Mouse (Mus musculus): ENCODE measurements around the gene Pars2. TPM values are rescaled to one million over a fixed set of nuclear protein-coding genes. Genes with fewer than 3 reads are reported as not detected.
A peak's percentile ranks its signal among the peaks of the same experiment; 100 is the strongest.

Pars2 gene
- total RNA-seq, 2 experiments from 2014 or later = 4.2 to 5.6 TPM

GRCm38 (mm10) chr4:106633281-106634085 lies 17.4 kb upstream of the Pars2 start:
- DNase-seq (ENCODE audit: low spot score) = no peak
- intact Hi-C loops (cut with DNase I) = loop anchor here (5.0 kb wide), 2 partner anchors 39 to 529 kb away; no protein-coding TSS in a partner anchor

- intact Hi-C loops (cut with DNase I) = loop anchor here (5.0 kb wide), 2 partner anchors 38 to 528 kb away; no protein-coding TSS in a partner anchor
These were observed 16.8 kb upstream of the Pars2 start for GRCm38 (mm10) chr4:106634086-106634479.

DNA sequence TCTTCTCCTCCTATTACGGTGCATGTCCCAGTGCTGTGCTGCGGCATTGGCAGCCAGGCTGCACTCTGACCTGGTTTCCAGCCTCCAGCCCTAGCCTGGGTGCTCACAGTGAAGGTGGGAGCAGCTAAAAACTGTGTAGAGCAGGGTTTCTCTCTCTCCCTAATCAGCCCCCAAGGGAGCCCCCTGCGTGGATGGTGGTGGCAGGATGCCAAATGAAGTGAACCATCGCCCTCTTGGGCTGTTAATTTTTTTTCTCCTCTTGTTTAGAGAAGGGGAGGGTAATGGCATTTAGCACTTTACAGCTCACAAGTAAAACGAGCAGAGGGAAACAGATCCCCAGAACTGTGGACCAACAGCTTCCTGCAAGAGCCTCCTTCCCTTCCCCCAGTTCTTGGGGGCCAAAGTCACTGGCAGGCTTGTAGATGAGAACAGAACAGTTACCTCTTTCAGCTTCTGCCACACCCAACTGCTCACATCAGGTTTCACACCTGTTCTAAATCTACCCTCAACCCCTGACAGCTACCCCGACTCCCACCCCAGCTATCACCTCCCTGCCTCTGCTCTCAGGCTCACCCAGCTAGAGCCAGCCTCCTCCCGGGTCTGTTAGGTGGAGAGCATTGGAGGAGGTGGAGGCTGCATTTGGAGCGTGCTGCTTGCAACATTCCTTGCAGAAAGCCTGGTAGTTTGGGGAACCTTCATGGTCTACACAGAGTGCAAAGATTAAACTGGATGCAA lies 7.2 kb upstream of the Pars2 start:
- no peak for DNase-seq (ENCODE audit: low spot score)
- intact Hi-C loops (cut with DNase I) = no loop called here

More at GRCm38 (mm10) chr4:106634086-106634479, 16.8 kb upstream of the Pars2 start:
- DNase-seq (ENCODE audit: low spot score) = no peak

DNA sequence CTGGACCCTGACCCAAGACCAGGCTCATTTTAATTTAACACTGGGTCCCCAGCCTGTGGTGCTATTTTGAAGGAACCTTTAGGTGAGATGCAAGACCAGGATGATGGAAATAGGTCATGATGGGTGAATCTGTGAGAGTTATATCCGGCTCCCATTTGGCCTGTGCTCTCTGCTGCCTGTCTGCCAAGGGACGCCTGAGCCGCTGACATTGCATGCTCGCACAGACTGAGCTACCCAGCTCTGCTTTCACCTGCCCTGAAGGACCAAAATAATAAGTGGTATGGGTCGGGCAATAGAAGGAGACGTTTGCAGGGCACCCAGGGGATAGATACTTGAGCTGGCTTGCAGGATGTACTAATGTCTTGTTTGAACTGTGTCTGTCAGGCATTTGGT lies 6.7 kb upstream of the Pars2 start:
- no peak for DNase-seq (ENCODE audit: low spot score)
- intact Hi-C loops (cut with DNase I) = no loop called here

DNA sequence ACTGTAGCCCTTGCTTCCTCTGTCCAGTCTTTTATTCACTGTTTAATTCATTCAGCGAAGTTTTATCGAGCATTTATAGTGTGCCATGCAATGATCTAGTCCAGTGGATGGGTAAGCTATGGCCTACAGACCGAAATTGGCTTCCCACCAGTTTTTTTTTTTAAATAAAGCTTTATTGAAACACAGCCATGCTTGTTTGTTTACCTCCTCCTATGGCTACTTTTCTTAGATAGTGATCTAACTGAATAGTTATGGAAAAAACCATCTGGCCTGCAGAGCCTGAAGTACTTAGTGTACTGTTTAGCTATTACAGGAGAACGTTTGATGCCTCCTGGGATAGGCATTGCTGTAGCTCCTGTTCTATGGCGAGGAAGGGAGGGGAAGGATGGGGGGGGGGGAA lies 5.1 kb upstream of the Pars2 start:
- intact Hi-C loops (cut with DNase I) = no loop called here
- DNase-seq (ENCODE audit: low spot score) = no peak

DNA sequence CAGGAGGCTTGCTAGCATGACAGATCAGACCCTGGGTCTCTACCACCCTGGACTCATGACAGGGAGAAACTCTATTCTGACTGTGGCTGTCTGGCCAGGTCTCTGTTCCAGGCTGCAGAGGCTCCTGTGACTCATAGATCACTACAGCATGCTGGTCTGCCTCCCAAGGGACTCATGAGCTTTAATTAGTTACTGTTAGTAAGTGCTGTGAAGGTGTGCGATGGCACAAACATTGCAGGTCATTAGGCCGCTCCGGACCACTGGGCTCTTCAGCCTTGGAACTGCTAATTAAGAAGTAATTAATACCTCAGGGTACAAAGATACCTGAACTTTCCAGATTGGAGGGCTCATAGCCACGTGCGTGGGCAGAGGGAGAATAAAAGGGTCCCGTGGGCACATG lies 3.7 kb upstream of the Pars2 start:
- intact Hi-C loops (cut with DNase I) = no loop called here
- no peak for DNase-seq (ENCODE audit: low spot score)

DNA sequence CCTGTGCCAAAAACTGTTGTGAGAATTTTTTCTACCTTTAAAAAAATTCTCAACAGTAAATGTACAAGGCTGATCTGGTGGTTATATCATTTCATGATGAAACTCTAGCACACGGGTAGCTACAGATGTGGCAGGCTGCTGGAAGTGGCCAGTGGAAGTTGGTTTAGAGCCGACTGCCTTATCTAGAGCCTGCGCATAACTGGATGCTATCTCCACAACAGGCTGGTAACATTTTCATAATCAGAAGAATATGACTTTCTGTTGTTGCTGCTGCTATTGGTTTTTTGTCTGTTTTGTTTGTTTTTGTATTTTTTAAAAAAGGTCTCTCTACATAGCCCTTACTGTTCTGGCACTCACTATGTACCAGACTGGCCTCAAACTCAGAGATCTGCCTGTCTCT lies 1.7 kb downstream of the Pars2 start:
- intact Hi-C loops (cut with DNase I) = no loop called here
- DNase-seq (ENCODE audit: low spot score) = no peak

DNA sequence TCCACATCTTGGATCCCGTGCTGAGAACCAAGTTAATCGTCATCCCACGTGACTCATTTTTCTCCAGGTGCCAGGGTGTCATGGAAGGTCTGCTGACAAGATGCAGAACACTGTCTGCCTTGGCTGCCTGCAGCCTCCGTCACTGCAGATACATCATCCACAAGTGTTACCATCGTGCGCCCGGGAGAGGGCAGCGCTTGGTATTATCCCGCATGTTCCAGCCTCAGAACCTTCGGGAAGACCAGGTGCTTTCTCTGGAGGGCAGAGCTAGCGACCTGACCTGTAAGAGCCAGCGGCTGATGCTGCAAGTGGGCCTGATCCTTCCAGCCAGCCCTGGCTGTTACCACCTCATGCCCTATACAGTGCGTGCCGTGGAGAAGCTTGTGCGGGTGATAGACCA lies 2.2 kb downstream of the Pars2 start:
- no peak for DNase-seq (ENCODE audit: low spot score)
- intact Hi-C loops (cut with DNase I) = no loop called here

DNA sequence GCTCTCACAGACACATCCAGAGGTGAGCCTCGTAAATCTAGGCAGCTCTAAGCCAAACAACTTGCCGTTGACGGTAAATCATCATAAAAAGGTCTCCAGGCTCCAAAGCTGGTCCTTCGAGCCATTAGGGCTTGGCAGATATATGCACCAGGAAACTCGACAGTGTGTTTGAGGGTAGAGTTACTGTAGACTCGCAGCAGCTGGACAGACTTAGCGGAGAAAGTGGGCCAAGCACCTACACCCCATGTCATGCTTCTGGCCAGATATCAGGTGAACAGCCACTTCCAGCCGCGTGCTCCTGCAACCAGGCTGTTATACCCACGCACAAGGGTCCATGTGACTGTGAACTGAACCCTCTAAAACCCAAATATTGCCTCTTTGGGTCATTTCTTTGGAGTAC lies 4.8 kb downstream of the Pars2 start:
- intact Hi-C loops (cut with DNase I) = no loop called here
- no peak for DNase-seq (ENCODE audit: low spot score)

DNA sequence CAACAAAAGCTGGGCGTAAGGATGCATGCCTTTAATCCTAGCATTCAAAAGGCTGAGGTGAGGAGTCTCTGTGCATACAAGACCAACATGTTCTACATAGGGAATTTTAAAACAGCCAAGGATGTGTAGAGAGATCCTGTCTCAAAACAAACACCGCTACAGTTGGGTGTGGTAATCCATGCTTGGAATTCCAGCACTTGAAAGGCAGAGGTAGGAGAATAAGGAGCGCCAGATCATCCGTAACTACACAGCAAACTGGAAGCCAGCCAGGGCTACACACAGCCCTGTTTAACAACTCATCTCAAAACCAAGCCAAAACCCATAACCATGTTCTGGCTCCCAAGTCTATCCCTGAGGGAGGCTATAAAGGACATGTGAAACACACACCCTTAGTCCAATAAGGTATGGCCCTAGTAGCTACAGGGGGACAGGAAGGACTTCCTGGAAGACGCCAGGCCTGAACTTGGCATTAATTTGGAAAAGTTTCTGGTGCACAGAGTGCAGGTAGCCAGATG lies 13.1 kb downstream of the Pars2 start:
- intact Hi-C loops (cut with DNase I) = no loop called here
- no peak for DNase-seq (ENCODE audit: low spot score)

GRCm38 (mm10) chr4:106664697-106665096 lies 13.8 kb downstream of the Pars2 start:
- no peak for DNase-seq (ENCODE audit: low spot score)
- intact Hi-C loops (cut with DNase I) = no loop called here

DNA sequence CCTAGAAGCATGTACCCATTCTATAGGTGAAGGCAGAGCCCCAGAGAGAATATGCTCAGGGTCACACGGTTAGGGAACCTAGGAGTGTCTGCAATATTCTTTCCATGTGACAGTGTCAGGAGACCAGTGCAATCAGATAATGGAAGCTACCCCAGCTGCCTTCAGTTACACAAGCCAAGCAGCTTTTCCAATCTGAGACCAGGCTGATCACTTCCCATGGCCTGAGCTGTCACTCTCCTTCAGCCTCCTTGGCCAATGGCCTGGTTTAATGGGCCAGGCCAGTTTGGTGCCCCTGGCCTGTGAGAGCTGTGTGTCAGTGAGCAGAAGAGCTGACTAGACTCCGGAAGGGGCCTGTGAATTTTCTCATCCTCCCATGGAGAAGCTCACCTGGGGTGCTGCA lies 14.4 kb downstream of the Pars2 start:
- intact Hi-C loops (cut with DNase I) = no loop called here
- no peak for DNase-seq (ENCODE audit: low spot score)

DNA sequence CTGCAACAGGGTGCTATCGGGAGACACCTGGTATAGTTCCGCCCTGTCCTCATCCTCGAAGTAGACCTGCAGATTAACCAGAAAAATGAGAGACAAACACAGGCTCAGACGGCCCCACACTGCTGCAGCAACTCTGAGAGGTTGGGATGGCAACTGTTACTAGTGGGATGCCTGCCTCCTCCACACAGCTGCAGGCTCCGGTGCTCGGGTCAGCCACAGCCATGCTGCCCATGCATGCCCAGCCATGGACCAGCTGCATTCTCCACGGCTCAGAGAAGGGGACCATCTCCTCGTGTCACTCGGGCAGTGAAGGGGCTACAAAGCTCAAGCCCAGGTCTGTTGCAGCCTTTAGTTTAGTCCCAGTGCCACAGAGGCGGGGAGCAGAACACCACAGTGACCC lies 14.8 kb downstream of the Pars2 start:
- no peak for DNase-seq (ENCODE audit: low spot score)
- intact Hi-C loops (cut with DNase I) = no loop called here

- intact Hi-C loops (cut with DNase I) = no loop called here
- DNase-seq (ENCODE audit: low spot score) = no peak
These were observed 15.7 kb downstream of the Pars2 start for GRCm38 (mm10) chr4:106666546-106666945.

DNA sequence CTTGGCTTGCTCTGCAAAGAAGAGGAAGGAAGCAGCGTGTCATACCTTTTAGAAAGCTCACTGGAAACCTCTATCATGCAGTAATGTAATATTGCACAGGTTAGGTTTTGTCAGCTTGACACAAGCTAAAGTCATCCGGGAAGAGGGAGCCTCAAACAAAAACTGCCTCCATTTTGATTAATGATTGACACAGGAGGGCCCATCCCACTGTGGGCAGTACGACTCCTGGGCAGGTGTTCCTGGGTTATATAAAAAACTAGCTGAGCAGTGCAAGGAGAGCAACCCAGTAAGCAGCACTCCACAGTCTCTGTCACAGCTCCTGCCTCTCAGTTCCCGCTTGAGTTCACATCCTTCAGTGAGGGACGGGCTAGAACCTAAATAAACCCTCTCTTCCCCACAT lies 25.9 kb downstream of the Pars2 start:
- intact Hi-C loops (cut with DNase I) = loop anchor here (10.0 kb wide), 1 partner anchor 498 kb away; the partner anchor contains the start of genes Tceanc2 and Tmem59
- DNase-seq (ENCODE audit: low spot score) = no peak

- peak; percentile 75 for DNase-seq (ENCODE audit: low spot score)
- intact Hi-C loops (cut with DNase I) = loop anchor here (2.0 to 10.0 kb wide), 2 partner anchors 30 to 496 kb away; partner anchors contain the start of genes Tceanc2 and Tmem59
These were observed 27.7 kb downstream of the Pars2 start, which contains the start of gene Ttc4 for GRCm38 (mm10) chr4:106678442-106679118. Ttc4 (minus strand) TSS chr4:106678944.

DNA sequence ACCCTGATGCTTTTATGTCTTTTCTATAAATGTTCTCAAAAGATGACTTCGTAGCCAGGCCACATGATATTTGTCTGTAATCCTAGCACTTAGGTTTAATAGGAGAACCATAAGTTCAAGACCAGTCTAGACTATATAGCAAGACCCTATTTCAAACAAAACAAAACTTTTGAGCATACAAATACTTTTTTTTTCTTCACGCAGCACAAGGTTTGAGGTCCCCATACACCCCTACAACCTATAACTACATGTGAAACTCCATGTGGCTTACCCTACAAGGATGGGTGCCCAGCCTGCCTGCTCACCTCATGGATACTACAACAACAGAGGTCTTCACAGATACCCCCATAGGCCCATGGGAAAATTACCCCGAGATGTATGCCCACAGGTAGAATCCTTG lies 28.3 kb downstream of the Pars2 start:
- DNase-seq (ENCODE audit: low spot score) = no peak
- intact Hi-C loops (cut with DNase I) = loop anchor here (2.0 to 10.0 kb wide), 2 partner anchors 30 to 496 kb away; partner anchors contain the start of genes Tceanc2 and Tmem59

- no peak for DNase-seq (ENCODE audit: low spot score)
- intact Hi-C loops (cut with DNase I) = no loop called here
These were observed 30.1 kb downstream of the Pars2 start for GRCm38 (mm10) chr4:106680955-106681354.

GRCm38 (mm10) chr4:106688636-106689296 lies 37.9 kb downstream of the Pars2 start:
- intact Hi-C loops (cut with DNase I) = no loop called here
- no peak for DNase-seq (ENCODE audit: low spot score)
